Mouse (Mus musculus): ENCODE measurements around the gene Rapgef2. TPM values are rescaled to one million over a fixed set of nuclear protein-coding genes. Genes with fewer than 3 reads are reported as not detected.
"Not testable (repeated sequence)": the region's sequence is repeated elsewhere in the genome, so short reads cannot be mapped to it uniquely, and the experiment has no call there.

Rapgef2 gene
- polyA plus RNA-seq, 1 experiment from 2014 or later: 7.5 TPM

DNA sequence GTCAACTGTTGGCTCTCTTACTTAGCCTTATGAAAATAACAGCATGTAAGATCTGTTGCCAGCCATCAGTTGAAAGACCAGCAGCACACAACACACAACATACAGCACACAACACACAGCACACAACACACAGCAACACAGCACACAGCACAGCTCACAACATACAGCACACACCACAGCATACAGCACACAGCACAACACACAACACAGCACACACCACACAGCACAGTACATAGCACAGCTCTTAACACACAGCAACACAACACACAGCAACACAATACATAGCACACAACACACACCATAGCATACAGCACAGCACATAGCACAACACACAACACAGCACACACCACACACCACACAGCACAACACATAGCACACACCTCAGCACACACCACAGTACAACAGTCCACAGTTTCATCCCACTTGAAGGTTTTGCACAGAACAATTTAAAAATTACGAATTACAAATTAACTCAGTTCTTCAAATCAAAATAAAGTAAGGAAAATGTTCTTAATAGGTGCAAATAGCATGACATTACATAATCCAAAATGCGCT, 106.7 kb downstream of the Rapgef2 start:
- 94% methylated on average over 2 of the region's 2 CpGs for WGBS

DNA sequence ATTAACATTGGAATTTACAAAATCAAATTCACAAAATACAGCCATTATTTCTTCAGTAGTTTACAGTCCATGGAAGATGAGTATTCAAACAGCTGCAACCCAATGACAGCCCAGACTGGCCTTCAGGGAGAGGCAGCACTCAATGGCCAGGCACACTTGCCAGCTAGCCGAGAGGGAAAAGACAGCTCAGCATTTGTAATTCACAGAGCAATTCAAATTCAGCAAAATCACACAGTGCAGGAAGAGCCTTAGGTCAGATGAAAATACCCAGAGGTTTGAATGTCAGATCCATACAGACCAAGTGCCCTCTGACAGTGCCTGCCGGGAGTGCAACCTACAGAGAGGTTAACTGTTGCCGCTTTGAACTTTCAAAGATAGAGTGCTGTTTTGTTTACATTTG, 107.6 kb downstream of the Rapgef2 start:
- no peaks in the 10 kb centered on the region for H3K27me3 ChIP-seq (ENCODE audit: control insufficient read depth, insufficient read depth, low read length)

More for the DNA sequence above, 106.7 kb downstream of the Rapgef2 start:
- H3K9ac ChIP-seq (ENCODE audit: low read length): no peak overlapping the region
- peaks cover 9% of the 10 kb centered on the region; the same call in 1 of the 2 replicates for H3K4me1 ChIP-seq (ENCODE audit: control insufficient read depth, insufficient read depth, low read length)
- no peaks in the 10 kb centered on the region for H3K9me3 ChIP-seq (ENCODE audit: control insufficient read depth, low read length)
- H3K4me2 ChIP-seq (ENCODE audit: low read depth): no peak overlapping the region
- H3K36me3 ChIP-seq (ENCODE audit: control insufficient read depth, insufficient read depth, low read length): no peaks in the 10 kb centered on the region
- no peak for DNase-seq (ENCODE audit: low spot score)
- no peak overlapping the region for H3K27ac ChIP-seq (ENCODE audit: low read depth, low read length)
- H3K27me3 ChIP-seq (ENCODE audit: control insufficient read depth, insufficient read depth, low read length): no peaks in the 10 kb centered on the region
- no peak overlapping the region for H3K4me3 ChIP-seq (ENCODE audit: low read depth, low read length)
- no peak for ATAC-seq (ENCODE audit: insufficient read depth, low FRiP score, low TSS enrichment)

DNA sequence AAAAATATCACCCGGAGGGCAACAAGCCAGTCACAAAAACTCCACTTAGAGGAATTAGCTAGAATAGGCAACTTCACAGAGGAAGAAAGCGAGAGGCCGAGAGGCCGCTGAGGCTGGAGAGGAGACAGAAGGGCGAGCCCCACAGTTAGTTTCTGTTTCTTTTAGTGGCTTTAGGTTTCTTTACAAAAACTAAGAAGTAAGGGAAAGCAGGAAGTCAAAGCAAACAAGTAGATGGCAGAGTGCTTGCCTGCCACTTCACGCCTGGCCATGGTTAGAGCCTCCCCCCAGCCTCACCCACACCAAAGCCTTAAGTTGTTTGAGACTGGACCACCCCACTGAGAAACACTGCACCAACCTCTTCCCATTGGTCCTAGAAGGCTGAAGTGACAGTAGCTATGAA, 108.2 kb downstream of the Rapgef2 start:
- WGBS: 75% methylated on average over 6 of the region's 6 CpGs
- H3K9ac ChIP-seq (ENCODE audit: low read length): no peak overlapping the region
- ATAC-seq (ENCODE audit: insufficient read depth, low FRiP score, low TSS enrichment): no peak
- no peak overlapping the region for H3K27ac ChIP-seq (ENCODE audit: low read depth, low read length)
- H3K36me3 ChIP-seq (ENCODE audit: control insufficient read depth, insufficient read depth, low read length): no peaks in the 10 kb centered on the region
- no peaks in the 10 kb centered on the region for H3K9me3 ChIP-seq (ENCODE audit: control insufficient read depth, low read length)
- no peaks in the 10 kb centered on the region for H3K27me3 ChIP-seq (ENCODE audit: control insufficient read depth, insufficient read depth, low read length)
- H3K4me2 ChIP-seq (ENCODE audit: low read depth): no peak overlapping the region
- H3K4me3 ChIP-seq (ENCODE audit: low read depth, low read length): no peak overlapping the region
- peaks cover 9% of the 10 kb centered on the region; the same call in 1 of the 2 replicates for H3K4me1 ChIP-seq (ENCODE audit: control insufficient read depth, insufficient read depth, low read length)
- DNase-seq (ENCODE audit: low spot score): no peak

More for the DNA sequence above, 107.6 kb downstream of the Rapgef2 start:
- H3K36me3 ChIP-seq (ENCODE audit: control insufficient read depth, insufficient read depth, low read length): no peaks in the 10 kb centered on the region
- WGBS: 67% methylated on average over 3 of the region's 3 CpGs
- H3K4me1 ChIP-seq (ENCODE audit: control insufficient read depth, insufficient read depth, low read length): peaks cover 9% of the 10 kb centered on the region; the same call in 1 of the 2 replicates
- H3K9me3 ChIP-seq (ENCODE audit: control insufficient read depth, low read length): no peaks in the 10 kb centered on the region
- H3K4me2 ChIP-seq (ENCODE audit: low read depth): no peak overlapping the region
- H3K9ac ChIP-seq (ENCODE audit: low read length): no peak overlapping the region
- H3K27ac ChIP-seq (ENCODE audit: low read depth, low read length): no peak overlapping the region
- ATAC-seq (ENCODE audit: insufficient read depth, low FRiP score, low TSS enrichment): no peak
- DNase-seq (ENCODE audit: low spot score): no peak
- no peak overlapping the region for H3K4me3 ChIP-seq (ENCODE audit: low read depth, low read length)

DNA sequence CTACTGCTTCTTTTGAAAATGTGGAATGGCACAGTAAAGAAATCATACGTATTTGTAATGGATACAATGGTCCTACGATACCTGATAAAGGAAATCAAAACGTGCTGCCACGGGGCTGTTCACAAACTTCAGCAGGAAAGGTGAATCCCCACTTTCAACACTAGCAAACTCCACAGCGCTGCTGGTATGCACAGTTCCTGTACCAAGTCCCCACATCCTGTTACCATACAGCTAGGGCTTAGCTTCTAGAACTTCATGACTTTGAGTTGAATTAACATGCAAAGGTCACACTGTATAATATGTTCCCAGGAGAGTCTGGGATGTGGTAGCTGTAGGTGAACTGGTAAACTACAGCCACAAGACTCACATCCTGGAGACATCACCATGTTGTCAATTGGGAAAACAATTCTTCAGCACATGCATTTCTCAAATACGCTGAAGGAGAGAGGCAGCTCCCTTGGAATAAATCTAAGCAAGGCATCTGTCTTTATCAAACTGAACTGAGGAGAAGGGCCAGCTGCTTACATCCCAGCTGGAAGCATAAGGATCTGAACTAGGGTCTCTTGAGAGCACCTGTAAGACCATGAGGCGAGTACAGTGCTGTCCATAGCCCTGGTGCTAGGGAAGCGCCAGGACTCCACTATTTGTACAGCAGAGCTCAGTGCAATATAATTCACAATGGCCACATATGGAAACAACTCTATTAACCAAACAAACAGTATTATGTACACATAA, 109.0 kb downstream of the Rapgef2 start:
- WGBS: 89% methylated on average over 8 of the region's 8 CpGs
- H3K27ac ChIP-seq (ENCODE audit: low read depth, low read length): no peak overlapping the region
- no peak overlapping the region for H3K4me2 ChIP-seq (ENCODE audit: low read depth)
- no peaks in the 10 kb centered on the region for H3K36me3 ChIP-seq (ENCODE audit: control insufficient read depth, insufficient read depth, low read length)
- no peaks in the 10 kb centered on the region for H3K9me3 ChIP-seq (ENCODE audit: control insufficient read depth, low read length)
- DNase-seq (ENCODE audit: low spot score) (no peak), ATAC-seq (ENCODE audit: insufficient read depth, low FRiP score, low TSS enrichment) (no peak)
- H3K27me3 ChIP-seq (ENCODE audit: control insufficient read depth, insufficient read depth, low read length): no peaks in the 10 kb centered on the region
- H3K9ac ChIP-seq (ENCODE audit: low read length): no peak overlapping the region
- peaks cover 9% of the 10 kb centered on the region; the same call in 1 of the 2 replicates for H3K4me1 ChIP-seq (ENCODE audit: control insufficient read depth, insufficient read depth, low read length)
- H3K4me3 ChIP-seq (ENCODE audit: low read depth, low read length): no peak overlapping the region

- H3K4me2 ChIP-seq (ENCODE audit: low read depth): no peak overlapping the region
- no peak overlapping the region for H3K27ac ChIP-seq (ENCODE audit: low read depth, low read length)
- ATAC-seq (ENCODE audit: insufficient read depth, low FRiP score, low TSS enrichment): no peak
- no peaks in the 10 kb centered on the region for H3K9me3 ChIP-seq (ENCODE audit: control insufficient read depth, low read length)
- no peaks in the 10 kb centered on the region for H3K27me3 ChIP-seq (ENCODE audit: control insufficient read depth, insufficient read depth, low read length)
- no peaks in the 10 kb centered on the region for H3K36me3 ChIP-seq (ENCODE audit: control insufficient read depth, insufficient read depth, low read length)
- no peak overlapping the region for H3K9ac ChIP-seq (ENCODE audit: low read length)
- WGBS: 90% methylated on average over 6 of the region's 6 CpGs
- no peak overlapping the region for H3K4me3 ChIP-seq (ENCODE audit: low read depth, low read length)
- peaks cover 4% of the 10 kb centered on the region; the same call in 1 of the 2 replicates for H3K4me1 ChIP-seq (ENCODE audit: control insufficient read depth, insufficient read depth, low read length)
- no peak for DNase-seq (ENCODE audit: low spot score)
Observed at GRCm38 (mm10) chr3:79174168-79174567, 112.1 kb downstream of the Rapgef2 start.

GRCm38 (mm10) chr3:79173291-79173690, 113.0 kb downstream of the Rapgef2 start:
- no peaks in the 10 kb centered on the region for H3K4me1 ChIP-seq (ENCODE audit: control insufficient read depth, insufficient read depth, low read length)
- no peaks in the 10 kb centered on the region for H3K27me3 ChIP-seq (ENCODE audit: control insufficient read depth, insufficient read depth, low read length)
- H3K4me2 ChIP-seq (ENCODE audit: low read depth): no peak overlapping the region
- no peak for ATAC-seq (ENCODE audit: insufficient read depth, low FRiP score, low TSS enrichment)
- no peak for DNase-seq (ENCODE audit: low spot score)
- H3K9me3 ChIP-seq (ENCODE audit: control insufficient read depth, low read length): no peaks in the 10 kb centered on the region
- 89% methylated on average over 5 of the region's 5 CpGs for WGBS
- H3K36me3 ChIP-seq (ENCODE audit: control insufficient read depth, insufficient read depth, low read length): no peaks in the 10 kb centered on the region
- no peak overlapping the region for H3K9ac ChIP-seq (ENCODE audit: low read length)
- H3K27ac ChIP-seq (ENCODE audit: low read depth, low read length): no peak overlapping the region
- H3K4me3 ChIP-seq (ENCODE audit: low read depth, low read length): no peak overlapping the region

DNA sequence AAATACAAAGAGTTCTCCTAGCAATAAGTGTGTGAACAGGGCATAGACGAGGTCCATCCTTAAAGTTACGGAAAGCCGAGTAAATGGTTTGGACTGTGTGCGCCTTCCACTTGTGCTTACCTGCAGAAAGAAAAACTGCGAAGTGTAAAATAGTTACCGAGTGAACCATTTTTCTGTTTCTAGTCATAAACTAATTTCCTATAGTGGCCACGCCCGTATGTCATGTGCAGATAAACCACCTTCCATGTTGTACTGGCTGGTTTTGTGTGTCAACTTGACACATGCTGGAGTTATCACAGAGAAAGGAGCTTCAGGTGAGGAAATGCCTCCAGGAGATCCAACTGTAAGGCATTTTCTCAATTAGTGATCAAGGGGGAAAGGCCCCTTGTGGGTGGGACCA, 115.2 kb downstream of the Rapgef2 start:
- not testable (repeated sequence) for H3K4me1 ChIP-seq (ENCODE audit: control insufficient read depth, insufficient read depth, low read length); H3K36me3 ChIP-seq (ENCODE audit: control insufficient read depth, insufficient read depth, low read length); H3K9ac ChIP-seq (ENCODE audit: low read length); ATAC-seq (ENCODE audit: insufficient read depth, low FRiP score, low TSS enrichment); DNase-seq (ENCODE audit: low spot score); H3K27ac ChIP-seq (ENCODE audit: low read depth, low read length); H3K27me3 ChIP-seq (ENCODE audit: control insufficient read depth, insufficient read depth, low read length); H3K4me3 ChIP-seq (ENCODE audit: low read depth, low read length); H3K4me2 ChIP-seq (ENCODE audit: low read depth); H3K9me3 ChIP-seq (ENCODE audit: control insufficient read depth, low read length)
- 98% methylated on average over 8 of the region's 8 CpGs for WGBS

DNA sequence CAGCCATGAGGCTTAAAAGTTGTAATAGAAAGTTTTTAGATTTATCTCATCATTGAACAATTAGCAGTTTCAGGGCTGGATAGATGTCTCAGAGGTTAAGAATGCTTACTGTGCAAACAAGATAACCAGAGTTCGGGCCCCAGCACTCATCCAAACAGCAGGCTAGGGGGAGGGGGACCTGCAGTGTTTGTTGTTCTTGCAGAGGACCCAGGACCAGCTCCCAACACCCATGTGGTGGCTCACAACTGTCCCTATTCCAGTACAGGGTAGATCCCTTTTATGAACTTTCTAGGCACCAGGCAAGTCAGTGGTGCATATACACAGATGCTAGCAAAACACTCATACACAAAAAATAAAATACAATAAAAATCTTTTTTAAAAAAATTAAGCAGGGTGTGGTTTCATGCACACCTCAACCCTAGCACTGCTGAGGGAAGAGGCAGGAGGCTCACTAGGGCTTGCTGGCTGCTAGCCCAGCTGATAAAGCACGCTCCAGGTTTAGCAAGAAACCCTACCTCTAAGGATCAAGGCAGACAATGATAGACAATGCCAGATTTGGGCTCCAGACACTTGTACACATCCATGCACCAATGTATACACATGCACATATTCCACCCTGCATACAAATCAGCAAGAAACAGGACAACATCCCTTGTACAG, 118.0 kb downstream of the Rapgef2 start:
- Histone ChIP-seq H3K4me1 (ENCODE audit: control insufficient read depth, insufficient read depth, low read length) (no peaks in the 10 kb centered on the region), H3K9ac (ENCODE audit: low read length) (no peak overlapping the region), H3K27ac (ENCODE audit: low read depth, low read length) (no peak overlapping the region), H3K27me3 (ENCODE audit: control insufficient read depth, insufficient read depth, low read length) (no peaks in the 10 kb centered on the region), H3K4me2 (ENCODE audit: low read depth) (no peak overlapping the region), H3K36me3 (ENCODE audit: control insufficient read depth, insufficient read depth, low read length) (no peaks in the 10 kb centered on the region), H3K9me3 (ENCODE audit: control insufficient read depth, low read length) (no peaks in the 10 kb centered on the region), H3K4me3 (ENCODE audit: low read depth, low read length) (no peak overlapping the region)
- WGBS: 65% methylated on average over 2 of the region's 2 CpGs
- ATAC-seq (ENCODE audit: insufficient read depth, low FRiP score, low TSS enrichment) (no peak), DNase-seq (ENCODE audit: low spot score) (no peak)

Data from neural tube, embryonic 11.5 days (tissue).